Mouse (Mus musculus): ENCODE results near the gene Bmp10. TPM values are rescaled to one million over a fixed set of nuclear protein-coding genes. Genes with fewer than 3 reads are reported as not detected.

Bmp10 gene
- polyA plus RNA-seq (2015; fragmentation: Nextera tagmentation; extraction: Ambion mirVana) = not detected in 2 replicates

DNA sequence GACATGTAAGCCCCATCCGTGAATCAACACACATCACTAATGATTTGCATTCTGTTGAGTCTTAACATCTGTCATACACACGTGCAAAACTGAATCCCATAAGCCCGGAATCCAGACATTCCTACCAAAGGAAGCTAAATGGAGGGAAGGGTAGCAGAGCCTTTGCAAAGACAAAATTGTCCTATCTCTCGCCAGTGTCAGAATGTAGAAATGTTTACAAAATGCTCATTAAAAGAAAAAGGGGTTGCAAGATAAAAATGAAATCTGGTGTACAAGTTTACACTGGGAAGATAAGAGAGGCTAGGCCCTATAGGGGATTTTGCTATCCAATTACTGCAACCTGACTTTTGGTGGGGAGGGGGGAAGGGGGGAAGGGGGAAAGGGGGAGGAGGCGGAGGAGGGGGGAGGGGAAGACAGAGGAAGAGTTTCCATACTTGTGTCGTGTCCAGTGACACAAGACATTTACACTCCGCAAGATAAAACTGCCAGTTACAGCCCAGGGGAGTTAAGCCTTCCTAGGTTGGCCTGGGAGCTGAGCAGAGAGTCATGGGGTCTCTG lies at the start of gene Bmp10:
TSS of gene Bmp10 (plus strand) at position 508 of the 558 bp plus-strand sequence.
- Histone ChIP-seq H3K4me2 (no peak within 1 kb of the TSS), H3K9ac (no peak within 1 kb of the TSS), H3K36me3 (replicated peaks) (no peaks in the 10 kb centered on the region), H3K9me3 (no peaks in the 10 kb centered on the region), H3K27ac (no peak within 1 kb of the TSS), H3K4me1 (0 out of 2 replicates have a peak, but pooled peaks cover 5% of the 10 kb centered on the region), H3K4me3 (no peak within 1 kb of the TSS), H3K27me3 (replicated peaks) (no peaks in the 10 kb centered on the region)
- ATAC-seq (replicated peaks) = no peak
- WGBS = 79% methylated on average over 7 of the region's 7 CpGs

DNA sequence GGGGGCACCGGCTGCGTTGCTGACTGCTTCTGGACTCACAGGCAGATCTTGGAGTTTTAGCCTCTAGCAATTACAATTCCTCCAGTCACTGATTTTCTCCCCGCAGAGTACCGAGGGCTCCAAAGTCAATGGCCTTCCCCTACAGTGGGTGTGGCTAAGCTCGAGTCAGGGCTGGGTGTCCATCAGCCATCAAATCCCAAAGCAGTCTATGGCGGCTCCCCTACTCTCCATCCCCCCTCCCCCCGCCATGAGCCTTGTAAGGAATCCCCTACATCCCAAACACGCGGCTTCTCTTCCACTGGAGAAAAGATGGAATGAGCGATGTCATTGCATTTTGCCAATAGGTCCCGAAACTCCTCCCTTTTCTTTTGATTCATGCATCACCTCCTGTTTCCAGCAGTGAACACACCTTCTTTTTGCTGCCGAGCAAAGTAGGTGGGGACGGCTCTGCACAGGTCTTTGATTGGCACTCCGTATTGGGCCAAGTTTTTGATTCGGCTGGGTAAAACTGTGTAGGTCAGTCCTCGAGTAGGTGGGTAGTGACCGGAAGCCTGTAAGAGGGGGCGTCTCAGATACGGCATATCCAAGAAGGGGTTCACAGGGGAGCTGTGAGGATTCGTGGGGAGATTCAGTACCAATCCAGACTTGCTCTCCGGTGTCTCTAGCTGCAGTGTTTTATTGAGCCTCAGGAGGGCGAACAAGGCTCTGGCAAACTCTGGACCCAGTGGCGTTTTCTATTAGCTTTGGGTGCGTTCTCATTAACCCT lies 44.7 kb upstream of the Bmp10 start:
- peak overlapping the region; percentile 41 for H3K4me3 ChIP-seq
- no peak overlapping the region for H3K27ac ChIP-seq
- H3K9me3 ChIP-seq = no peaks in the 10 kb centered on the region
- peak overlapping the region; percentile 32; the same call in 1 of the 2 replicates for H3K9ac ChIP-seq
- H3K36me3 ChIP-seq (replicated peaks) = no peaks in the 10 kb centered on the region
- WGBS = 7% methylated on average over 24 of the region's 24 CpGs
- H3K4me2 ChIP-seq = peak overlapping the region; percentile 64
- no peaks in the 10 kb centered on the region; the same call in 1 of the 2 replicates for H3K27me3 ChIP-seq (replicated peaks)
- peaks cover 8% of the 10 kb centered on the region; the same call in 1 of the 2 replicates for H3K4me1 ChIP-seq
- peak; percentile 66 for ATAC-seq (replicated peaks)

DNA sequence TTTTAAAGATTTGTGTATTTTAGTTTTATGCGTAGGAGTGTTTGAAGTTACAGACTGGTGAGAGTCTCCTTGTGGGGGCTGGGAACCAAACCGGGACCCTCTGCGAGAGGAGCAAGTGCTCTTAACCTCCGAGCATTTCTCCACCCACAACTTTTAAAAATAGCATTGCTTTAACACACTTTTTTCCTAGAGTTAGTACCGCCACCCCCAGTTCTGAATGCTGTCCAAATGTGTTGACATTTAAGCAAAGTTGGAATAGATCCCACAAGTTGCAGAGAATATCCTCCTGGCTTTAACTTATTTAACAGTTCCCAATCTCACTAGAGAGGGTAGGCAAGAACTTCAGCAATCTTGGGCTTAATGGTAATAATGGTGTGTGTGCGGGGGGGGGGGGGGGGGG lies 44.0 kb upstream of the Bmp10 start:
- H3K4me2 ChIP-seq = peak overlapping the region; percentile 64; the same call in 1 of the 2 replicates
- peak; percentile 37; the same call in 1 of the 2 replicates for ATAC-seq (replicated peaks)
- 63% methylated on average over 5 of the region's 6 CpGs for WGBS
- H3K27ac ChIP-seq = no peak overlapping the region
- H3K9me3 ChIP-seq = no peaks in the 10 kb centered on the region
- no peak overlapping the region for H3K4me3 ChIP-seq
- H3K27me3 ChIP-seq (replicated peaks) = no peaks in the 10 kb centered on the region; the same call in 1 of the 2 replicates
- H3K4me1 ChIP-seq = peaks cover 8% of the 10 kb centered on the region; the same call in 1 of the 2 replicates
- no peak overlapping the region for H3K9ac ChIP-seq
- no peaks in the 10 kb centered on the region for H3K36me3 ChIP-seq (replicated peaks)

DNA sequence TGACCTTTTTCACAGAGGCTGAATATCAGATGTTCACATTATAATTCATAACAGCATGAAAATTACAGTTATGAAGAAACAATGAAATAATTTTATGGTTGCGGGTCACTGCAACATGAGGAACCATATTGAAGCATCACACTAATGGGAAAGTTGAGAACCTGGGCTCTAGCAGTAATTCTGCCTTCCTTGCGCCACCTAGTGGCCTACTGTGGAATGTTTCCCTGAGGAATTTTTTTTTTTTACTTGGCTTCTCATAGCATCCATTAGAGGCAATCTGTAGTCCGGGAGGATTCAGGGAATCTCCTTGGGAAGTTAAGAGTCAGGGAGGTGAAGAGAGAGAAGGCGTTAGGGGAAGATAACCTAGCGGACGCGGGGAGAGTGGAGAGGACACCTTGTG lies 42.6 kb upstream of the Bmp10 start:
- Histone ChIP-seq H3K9me3 (no peaks in the 10 kb centered on the region), H3K36me3 (replicated peaks) (no peaks in the 10 kb centered on the region), H3K9ac (no peak overlapping the region), H3K27me3 (replicated peaks) (no peaks in the 10 kb centered on the region; the same call in 1 of the 2 replicates), H3K4me1 (peaks cover 8% of the 10 kb centered on the region; the same call in 1 of the 2 replicates), H3K27ac (no peak overlapping the region), H3K4me2 (no peak overlapping the region), H3K4me3 (no peak overlapping the region)
- no peak for ATAC-seq (replicated peaks)
- 11% methylated on average over 7 of the region's 7 CpGs for WGBS

DNA sequence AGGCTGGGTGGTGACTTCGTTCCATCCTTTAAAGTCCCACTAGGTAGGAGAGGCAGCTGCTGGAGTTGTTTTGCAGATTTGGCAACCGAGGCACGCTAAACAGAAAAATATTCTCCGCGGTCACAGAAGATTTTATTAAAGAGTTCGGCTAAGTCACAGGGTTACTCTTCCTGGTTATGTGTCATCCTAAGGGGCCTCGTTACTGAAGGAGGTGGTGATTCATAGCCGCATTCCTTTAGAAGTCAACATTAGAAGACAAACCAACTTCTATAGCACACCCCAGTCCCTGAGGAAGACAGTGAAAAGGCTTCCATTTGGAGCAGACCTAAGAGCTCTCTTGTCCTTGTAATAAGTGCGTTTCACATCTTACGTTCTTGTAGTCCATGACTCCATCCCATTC lies 42.1 kb upstream of the Bmp10 start:
- no peak overlapping the region for H3K9ac ChIP-seq
- ATAC-seq (replicated peaks) = no peak
- H3K27ac ChIP-seq = no peak overlapping the region
- 82% methylated on average over 10 of the region's 10 CpGs for WGBS
- H3K9me3 ChIP-seq = no peaks in the 10 kb centered on the region
- H3K4me3 ChIP-seq = no peak overlapping the region
- H3K27me3 ChIP-seq (replicated peaks) = no peaks in the 10 kb centered on the region; the same call in 1 of the 2 replicates
- no peaks in the 10 kb centered on the region for H3K36me3 ChIP-seq (replicated peaks)
- no peak overlapping the region for H3K4me2 ChIP-seq
- peaks cover 8% of the 10 kb centered on the region; the same call in 1 of the 2 replicates for H3K4me1 ChIP-seq

DNA sequence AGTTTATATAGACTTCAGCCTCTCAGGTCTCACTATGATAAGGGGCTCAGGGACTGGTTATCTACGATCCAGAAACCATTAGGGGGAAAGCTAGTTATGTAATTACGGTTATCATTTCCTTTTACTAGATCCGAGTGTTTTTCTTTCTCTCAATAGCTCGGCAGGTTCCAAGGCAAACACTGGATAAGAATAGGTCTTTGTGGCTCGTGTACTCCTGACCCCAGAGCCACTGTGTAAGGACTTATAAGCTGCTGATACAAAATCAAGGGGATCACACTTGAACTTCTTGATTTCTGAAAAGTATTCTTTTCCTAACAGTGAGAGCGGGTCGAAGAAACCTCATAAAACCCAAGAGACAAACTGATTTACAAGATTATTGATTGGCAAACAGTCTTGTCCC lies 39.9 kb upstream of the Bmp10 start, which contains the start of gene Gkn3:
TSS of gene Gkn3 (minus strand) at position 59 of the 400 bp plus-strand sequence.
- H3K27ac ChIP-seq = no peak within 1 kb of the TSS
- no peak for ATAC-seq (replicated peaks)
- no peaks in the 10 kb centered on the region for H3K36me3 ChIP-seq (replicated peaks)
- H3K9me3 ChIP-seq = no peaks in the 10 kb centered on the region
- peaks cover 7% of the 10 kb centered on the region; the same call in 1 of the 2 replicates for H3K4me1 ChIP-seq
- H3K4me2 ChIP-seq = no peak within 1 kb of the TSS
- no peak within 1 kb of the TSS for H3K4me3 ChIP-seq
- H3K9ac ChIP-seq = no peak within 1 kb of the TSS
- no peaks in the 10 kb centered on the region; the same call in 1 of the 2 replicates for H3K27me3 ChIP-seq (replicated peaks)
- 56% methylated on average over 7 of the region's 7 CpGs for WGBS

DNA sequence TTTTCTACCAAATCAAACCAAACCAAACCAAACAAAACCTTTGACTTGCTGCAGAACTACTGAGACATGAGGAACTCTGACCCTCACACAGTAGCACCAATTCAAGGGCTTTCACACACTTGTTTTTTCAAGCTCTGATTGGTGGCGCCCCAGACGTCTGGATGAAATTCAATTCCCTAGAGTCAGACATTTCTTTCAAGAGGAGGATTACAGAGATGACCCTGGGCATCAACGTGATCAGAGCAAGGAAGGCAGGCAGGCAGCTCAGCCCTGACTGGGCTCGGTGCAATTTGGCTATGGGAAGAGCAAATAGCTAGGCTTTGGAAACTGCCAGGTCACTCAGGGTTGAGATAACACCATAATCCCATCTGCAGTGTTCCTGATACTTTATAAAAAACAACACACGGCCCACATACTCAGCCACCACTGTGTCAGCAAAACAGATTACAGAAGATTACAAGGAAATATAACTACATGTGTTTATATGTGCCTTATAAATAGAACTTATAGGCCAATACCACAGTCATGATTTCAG lies 39.3 kb upstream of the Bmp10 start:
- no peaks in the 10 kb centered on the region for H3K9me3 ChIP-seq
- H3K36me3 ChIP-seq (replicated peaks) = no peaks in the 10 kb centered on the region
- no peak for ATAC-seq (replicated peaks)
- no peak overlapping the region for H3K4me3 ChIP-seq
- H3K27ac ChIP-seq = no peak overlapping the region
- H3K4me2 ChIP-seq = no peak overlapping the region
- H3K9ac ChIP-seq = no peak overlapping the region
- 33% methylated on average over 5 of the region's 5 CpGs for WGBS
- 0 out of 2 replicates have a peak, but pooled peaks cover under 1% of the 10 kb centered on the region for H3K4me1 ChIP-seq
- H3K27me3 ChIP-seq (replicated peaks) = no peaks in the 10 kb centered on the region; the same call in 1 of the 2 replicates

DNA sequence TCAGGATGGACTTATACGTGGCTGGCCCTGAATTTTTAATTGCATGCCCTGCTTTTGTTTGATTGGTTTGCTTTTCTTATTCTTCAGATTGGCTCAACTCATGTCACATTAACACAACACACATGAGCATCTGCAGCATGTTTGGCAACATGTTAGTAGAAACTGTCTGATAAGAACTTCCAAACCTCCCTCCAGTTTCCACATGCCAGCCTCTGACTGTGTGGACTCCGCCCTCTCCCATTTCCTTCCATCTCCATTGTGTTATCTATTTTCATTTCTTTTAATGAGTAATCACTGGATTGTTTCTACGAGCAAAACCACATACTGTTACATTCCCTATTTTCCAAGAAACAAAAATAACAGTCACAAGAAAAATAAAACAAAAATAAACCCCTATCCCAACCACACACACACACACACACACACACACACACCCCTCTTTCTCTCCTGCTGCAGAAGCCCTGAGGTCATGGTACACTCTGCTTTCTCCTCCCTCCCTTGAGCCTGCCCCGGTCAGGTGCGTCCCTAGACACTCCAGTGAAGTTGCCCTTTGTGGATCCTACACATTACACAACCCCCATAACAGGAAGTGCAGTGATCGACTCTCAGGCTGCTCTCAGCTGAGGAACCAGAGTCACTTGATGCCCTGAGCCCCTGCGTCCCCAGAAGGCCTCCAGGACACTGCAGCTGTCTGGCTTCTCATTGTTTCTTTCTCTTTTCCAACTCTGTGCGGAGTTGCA lies 35.2 kb upstream of the Bmp10 start:
- no peak for ATAC-seq (replicated peaks)
- Histone ChIP-seq H3K36me3 (replicated peaks) (no peaks in the 10 kb centered on the region), H3K4me2 (no peak overlapping the region), H3K27me3 (replicated peaks) (no peaks in the 10 kb centered on the region), H3K4me1 (no peaks in the 10 kb centered on the region), H3K9ac (no peak overlapping the region), H3K4me3 (no peak overlapping the region), H3K27ac (no peak overlapping the region), H3K9me3 (no peaks in the 10 kb centered on the region)
- WGBS = 81% methylated on average over 8 of the region's 8 CpGs

DNA sequence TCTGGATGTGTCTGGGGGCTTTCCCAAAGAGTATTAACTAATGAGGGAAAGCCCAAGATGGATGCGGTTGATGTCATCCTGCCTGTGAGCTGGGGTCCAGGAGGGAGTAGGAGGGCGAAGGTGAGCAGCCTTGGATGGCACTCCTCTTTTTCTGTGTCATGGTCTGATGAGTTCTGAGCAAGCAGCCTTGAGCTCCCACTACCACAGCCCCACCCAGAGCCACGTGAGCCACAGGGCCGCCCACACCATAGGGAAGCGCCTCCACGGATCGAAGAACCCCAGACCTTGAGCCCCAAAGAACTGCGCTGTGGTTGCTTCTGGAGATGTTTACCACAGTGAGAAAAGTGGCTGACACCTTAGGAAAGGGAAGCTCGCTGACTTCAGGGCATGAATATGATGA lies 34.0 kb upstream of the Bmp10 start:
- 87% methylated on average over 9 of the region's 9 CpGs for WGBS

DNA sequence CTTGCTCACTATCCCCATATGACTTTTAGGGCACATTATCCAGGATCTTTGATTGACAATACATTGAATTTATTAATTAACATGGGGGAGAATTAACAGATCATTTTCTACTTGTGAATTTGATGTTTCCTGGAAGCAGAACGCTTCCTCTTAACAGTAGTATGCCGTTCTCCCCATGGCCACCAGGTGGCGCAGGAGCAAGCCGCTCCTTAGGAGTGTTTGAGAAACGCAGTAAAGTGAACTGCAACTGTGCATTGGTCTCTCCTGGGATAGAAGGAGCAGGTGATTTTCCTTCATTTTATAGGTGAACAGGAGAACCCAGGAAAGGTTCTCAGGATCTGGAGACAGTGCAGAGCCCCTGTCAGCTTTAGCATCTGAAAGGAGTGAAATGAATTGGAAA lies 29.7 kb upstream of the Bmp10 start:
- Histone ChIP-seq H3K4me3 (no peak overlapping the region), H3K27ac (no peak overlapping the region), H3K9me3 (no peaks in the 10 kb centered on the region), H3K4me2 (no peak overlapping the region), H3K36me3 (replicated peaks) (no peaks in the 10 kb centered on the region), H3K27me3 (replicated peaks) (no peaks in the 10 kb centered on the region), H3K4me1 (no peaks in the 10 kb centered on the region), H3K9ac (no peak overlapping the region)
- 3% methylated on average over 5 of the region's 5 CpGs for WGBS
- ATAC-seq (replicated peaks) = no peak

More for the DNA sequence above, 34.0 kb upstream of the Bmp10 start:
- Histone ChIP-seq H3K9ac (no peak overlapping the region), H3K9me3 (no peaks in the 10 kb centered on the region), H3K27me3 (replicated peaks) (no peaks in the 10 kb centered on the region), H3K36me3 (replicated peaks) (no peaks in the 10 kb centered on the region), H3K4me3 (no peak overlapping the region), H3K4me1 (no peaks in the 10 kb centered on the region), H3K27ac (no peak overlapping the region), H3K4me2 (no peak overlapping the region)
- ATAC-seq (replicated peaks) = no peak

DNA sequence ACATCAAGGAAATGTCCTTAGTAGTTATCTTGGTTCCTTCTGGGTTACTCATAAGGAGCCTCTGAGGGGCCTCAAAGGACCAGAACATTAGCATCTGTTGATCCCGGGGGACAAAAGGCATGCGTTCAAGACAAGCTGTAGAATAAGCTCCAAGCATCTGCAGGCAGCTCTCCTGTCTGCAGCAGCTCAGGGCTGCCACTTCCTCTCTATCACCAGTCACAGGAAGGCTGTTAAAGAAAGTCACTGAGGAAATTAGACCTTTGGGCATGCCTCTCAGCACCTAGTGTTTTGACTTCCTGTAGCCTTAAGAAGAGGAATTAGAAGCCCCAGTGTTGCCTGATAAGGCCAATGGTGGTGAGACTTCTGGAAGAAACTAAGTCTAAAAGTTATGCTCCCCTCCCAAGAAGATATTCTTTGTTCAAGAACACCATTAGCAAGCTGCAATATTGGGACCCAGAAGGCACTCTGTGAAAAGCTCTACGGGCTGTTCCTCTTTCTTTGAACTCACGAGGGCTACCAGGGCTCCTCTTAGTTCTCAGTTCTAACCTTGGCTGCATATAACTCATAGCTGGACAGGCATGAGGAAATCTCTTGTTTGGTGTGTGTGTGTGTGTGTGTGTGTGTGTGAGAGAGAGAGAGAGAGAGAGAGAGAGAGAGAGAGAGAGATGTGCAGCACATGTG lies 28.8 kb upstream of the Bmp10 start:
- Histone ChIP-seq H3K9ac (no peak overlapping the region), H3K9me3 (no peaks in the 10 kb centered on the region), H3K4me3 (no peak overlapping the region), H3K36me3 (replicated peaks) (no peaks in the 10 kb centered on the region), H3K4me2 (no peak overlapping the region), H3K27ac (no peak overlapping the region), H3K27me3 (replicated peaks) (no peaks in the 10 kb centered on the region), H3K4me1 (no peaks in the 10 kb centered on the region)
- 57% methylated on average over 4 of the region's 4 CpGs for WGBS
- no peak for ATAC-seq (replicated peaks)
